Mouse (Mus musculus) brain, adult 2 months (tissue): ENCODE measurements around the gene Phc2.
"Not testable (repeated sequence)": the region's sequence is repeated elsewhere in the genome, so short reads cannot be mapped to it uniquely, and the experiment has no call there.

Experiments
- DNase-seq: peaks from one replicate; pipeline ENCODE4 v3.0.0; 2011; ENCODE audit warnings: low read depth, low spot score

Gene Phc2

DNA sequence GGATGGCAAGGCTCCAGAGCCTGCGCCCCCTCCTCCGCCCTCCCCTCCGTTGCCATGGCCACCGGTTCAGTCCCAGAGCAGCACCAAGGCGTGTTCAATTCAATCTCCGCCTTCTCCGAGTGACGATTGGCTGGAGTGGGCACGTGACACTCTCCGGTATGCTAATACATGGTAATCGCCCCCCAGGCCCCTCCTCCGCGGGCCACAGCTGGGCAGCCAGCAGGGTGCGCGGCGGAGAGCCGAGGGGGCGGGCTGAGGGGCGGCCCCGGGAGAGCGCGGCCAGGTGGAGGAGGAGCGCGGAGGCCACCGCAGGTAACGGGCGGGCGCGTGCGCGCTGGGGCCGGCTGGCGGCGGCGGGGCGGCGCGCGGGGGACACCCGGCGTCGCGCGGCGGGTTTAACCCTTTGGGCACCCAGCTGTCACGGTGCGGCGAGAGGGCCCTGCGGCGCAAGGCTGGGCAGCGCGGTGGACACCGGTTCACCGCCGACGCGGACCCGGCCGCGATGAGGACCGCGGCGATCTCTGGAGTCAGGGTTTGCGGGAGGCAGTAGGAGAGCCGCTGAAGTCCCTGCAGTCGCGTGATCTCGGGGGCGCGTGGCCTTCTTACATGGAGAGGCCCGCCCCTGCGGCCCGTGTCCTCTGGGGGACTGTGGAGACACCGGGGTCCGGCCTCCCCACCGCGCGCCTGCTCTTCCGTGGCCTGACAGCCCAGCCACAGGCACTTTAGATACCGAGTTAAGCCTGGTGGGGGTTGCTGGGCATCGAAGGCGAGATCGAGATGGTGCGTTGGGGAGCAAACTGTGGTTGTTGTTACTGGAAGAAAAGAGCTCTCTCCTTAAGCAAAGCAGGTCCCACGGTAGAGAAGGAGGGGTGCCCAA is at the start of gene Phc2:
Gene Phc2 (plus strand): TSS at position 198 of the 877 bp plus-strand sequence.
- DNase-seq: peak; percentile 99

DNA sequence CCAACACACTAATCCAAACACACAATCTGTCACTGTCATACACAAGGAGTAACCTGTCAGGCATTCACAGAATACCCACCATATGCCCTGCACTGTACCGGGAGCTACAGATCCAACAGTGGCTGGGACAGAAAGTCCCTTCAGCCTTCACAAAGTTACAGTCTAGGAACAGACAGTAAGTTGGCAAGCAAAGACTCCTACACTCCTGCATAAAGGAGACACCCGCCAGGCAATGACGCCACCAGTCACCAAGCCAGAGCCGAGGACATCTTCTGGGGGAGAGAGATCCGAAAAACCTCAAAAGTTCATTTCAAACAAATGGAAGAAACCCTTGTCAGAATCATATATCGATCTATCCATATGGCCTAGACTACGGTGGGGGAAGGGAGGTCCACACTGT is 47.9 kb upstream of the Phc2 start:
- peak; percentile 55 for DNase-seq

GRCm38 (mm10) chr4:128607661-128608060 is 46.8 kb upstream of the Phc2 start:
- peak; percentile 43 for DNase-seq

GRCm38 (mm10) chr4:128609276-128609924 is 45.1 kb upstream of the Phc2 start:
- peak; percentile 30 for DNase-seq

DNA sequence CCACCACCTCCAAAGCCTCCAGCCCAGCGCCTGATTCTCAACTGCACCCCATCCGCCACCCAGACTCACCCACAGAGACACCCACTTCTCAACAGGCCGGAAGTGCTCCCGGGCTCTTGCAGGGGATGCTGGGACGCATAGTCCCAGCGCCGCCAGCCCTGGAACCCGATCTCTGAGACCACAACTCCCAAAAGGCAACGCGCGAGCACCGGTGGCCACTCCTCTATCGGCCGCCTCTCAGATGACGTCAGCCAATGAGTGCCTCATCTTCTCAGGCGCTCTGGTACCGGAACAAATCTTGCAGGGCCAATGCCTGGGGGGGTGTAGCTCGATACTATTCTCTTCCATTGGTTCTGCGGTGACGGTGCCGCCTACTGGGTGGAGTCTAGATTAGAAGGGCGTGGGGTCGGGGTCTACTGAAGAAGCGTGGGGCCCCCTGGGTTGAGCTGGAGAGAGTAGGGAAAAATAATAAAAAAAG is 44.5 kb upstream of the Phc2 start, which contains the start of gene Zscan20:
Gene Zscan20 (minus strand): TSS at position 174 of the 478 bp plus-strand sequence.
- peak; percentile 100 for DNase-seq

- peak; percentile 9 for DNase-seq
These were observed 43.8 kb upstream of the Phc2 start for GRCm38 (mm10) chr4:128610706-128611105.

- not testable (repeated sequence) for DNase-seq
These were observed 42.8 kb upstream of the Phc2 start for GRCm38 (mm10) chr4:128611726-128612125.

DNA sequence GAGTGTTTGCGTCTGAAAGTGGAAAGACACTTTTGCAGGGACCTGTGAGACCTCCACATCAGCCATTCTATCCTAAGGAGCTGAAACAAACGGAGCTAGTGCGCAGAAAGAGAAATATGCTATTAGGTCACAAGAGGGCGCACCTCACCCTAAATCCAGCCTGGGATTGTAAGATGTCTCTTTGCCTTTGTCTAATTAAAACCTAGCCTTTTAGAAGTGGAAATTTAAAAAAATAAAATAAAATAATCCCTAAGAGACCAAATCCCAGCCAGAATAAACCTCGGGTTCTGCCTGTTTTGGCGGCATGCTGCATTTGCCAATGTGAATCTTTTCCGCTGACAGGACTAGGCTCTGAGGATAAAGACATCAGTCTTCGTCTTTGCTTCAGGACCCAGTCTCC is 41.2 kb upstream of the Phc2 start:
- DNase-seq: peak; percentile 89

- DNase-seq: no peak
These were observed 38.7 kb upstream of the Phc2 start for GRCm38 (mm10) chr4:128615761-128616160.

DNA sequence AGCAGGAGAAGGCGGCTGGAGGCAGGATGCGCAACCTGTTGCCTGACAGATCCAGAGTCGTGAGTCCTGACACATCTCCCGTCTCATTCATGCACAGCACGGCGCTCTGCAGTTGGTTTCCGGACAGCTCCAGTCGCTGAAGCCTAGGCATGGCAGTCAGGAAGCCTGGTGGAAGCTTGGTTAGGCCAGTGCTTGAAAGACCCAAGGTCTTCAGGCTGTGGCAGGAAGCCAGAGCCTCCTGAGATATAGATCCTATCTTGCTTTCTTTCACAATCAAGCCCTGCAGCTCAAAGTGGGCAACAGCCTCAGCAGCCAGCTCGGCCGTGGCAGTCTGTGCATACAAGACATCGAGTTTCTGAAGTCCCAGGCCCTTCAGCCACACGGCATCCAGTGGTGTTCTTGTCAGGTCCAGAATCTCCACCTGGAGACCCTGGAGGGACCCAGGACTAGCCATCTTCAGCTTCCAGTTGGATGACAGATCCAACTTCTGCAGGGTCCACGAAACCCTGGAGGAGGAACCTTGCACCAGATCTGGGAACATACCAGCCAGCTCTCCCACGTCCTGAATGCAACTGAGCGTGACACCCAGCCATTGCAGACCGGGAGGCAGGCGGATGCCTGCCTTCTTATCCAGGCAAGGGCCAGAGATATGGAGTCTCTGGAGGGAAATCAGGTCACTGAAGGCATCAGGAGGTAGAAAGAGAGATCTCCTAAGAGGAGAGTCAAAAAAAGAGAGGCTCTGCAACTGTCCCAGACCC is 37.0 kb upstream of the Phc2 start:
- DNase-seq: no peak

DNA sequence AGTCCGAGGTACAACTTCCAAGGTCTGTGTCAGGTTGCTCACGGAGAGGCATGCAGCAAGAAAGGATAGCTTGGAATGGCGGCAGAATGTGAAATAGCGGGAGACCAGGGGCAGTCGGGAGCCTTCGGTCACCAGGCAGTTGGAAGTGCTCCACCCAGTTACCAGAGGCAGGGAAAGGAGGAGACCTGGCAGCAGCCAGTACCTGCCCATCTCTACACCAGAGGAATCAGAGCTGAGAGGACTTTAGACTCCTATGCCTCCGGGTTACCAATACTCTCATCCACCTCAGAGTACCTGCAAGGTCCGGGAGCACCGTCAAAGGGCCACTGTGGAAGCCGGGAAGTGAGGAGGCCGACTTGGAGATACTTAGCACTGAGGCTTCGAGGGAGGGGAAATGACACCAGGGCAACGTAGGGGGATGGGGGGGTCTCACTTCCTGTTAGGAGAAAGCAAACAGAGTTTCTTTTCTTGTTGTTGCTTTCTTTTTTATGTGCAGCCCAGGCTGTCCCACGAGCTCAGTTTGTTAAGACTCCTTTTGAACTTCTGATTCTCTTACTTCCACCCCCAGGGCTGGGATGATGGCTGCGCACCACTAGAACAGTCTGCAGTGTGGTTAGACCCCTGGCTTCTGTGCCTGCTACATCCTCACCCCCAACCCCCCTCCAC is 36.1 kb upstream of the Phc2 start, which contains the start of gene Tlr12:
Gene Tlr12 (minus strand): TSS at position 374 of the 666 bp plus-strand sequence.
- no peak for DNase-seq

DNA sequence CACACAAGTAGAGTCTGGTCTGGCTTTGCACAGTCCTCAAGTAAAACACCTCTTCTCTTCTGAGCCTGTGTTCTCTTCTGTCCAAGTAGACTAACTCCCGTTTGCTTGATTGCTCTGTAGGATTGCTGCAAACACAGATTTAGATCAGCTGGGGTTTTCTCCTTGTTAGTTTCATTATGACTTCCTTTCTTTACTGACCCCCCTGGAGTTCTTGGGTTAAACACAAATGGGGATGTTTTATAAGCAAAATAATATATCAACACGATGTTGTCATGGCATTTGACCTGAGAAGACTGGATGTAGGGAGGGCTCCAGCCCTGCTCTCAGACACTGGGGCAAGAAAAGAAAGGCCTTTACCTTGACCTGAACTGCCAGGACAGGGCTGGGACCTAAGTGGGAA is 35.5 kb upstream of the Phc2 start:
- no peak for DNase-seq

DNA sequence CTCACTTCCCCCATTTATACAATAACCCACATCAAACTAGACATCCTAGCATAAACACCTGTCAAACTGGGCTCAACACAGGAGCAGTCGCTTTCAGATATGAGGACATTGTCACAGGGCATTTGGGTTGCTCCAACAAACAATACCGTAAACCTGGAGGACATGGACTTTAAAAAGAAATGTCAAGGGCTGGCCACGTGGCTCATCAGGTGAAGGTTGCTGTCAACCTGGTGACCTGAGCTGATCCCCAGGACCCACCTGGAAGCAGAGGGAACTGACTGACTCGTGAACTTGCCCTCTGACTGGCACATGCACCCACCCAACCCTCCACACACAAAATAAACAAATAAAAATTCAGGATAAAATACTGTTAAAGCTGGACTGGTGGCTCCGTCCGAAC is 33.9 kb upstream of the Phc2 start:
- DNase-seq: no peak

- no peak for DNase-seq
These were observed 33.4 kb upstream of the Phc2 start for GRCm38 (mm10) chr4:128621109-128621508.

DNA sequence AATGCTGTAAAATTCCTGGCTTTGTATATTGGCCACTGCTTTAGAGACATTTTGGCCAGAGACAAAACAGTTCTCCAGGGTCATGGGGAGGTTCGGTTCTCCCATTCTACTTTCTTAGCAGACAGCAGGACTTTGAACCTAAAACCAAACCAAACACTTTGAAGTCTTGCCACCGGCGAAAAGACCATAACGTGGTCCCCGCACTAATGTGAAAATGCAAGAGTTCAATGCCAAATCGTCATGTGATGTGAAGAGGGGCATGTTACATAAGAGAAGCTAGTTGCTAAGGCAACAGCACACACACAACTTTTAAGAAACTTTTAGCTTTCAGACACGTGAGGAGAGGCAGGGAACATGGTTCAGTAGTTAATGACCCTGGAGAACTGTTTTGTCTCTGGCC is 19.1 kb upstream of the Phc2 start:
- peak; percentile 60 for DNase-seq

DNA sequence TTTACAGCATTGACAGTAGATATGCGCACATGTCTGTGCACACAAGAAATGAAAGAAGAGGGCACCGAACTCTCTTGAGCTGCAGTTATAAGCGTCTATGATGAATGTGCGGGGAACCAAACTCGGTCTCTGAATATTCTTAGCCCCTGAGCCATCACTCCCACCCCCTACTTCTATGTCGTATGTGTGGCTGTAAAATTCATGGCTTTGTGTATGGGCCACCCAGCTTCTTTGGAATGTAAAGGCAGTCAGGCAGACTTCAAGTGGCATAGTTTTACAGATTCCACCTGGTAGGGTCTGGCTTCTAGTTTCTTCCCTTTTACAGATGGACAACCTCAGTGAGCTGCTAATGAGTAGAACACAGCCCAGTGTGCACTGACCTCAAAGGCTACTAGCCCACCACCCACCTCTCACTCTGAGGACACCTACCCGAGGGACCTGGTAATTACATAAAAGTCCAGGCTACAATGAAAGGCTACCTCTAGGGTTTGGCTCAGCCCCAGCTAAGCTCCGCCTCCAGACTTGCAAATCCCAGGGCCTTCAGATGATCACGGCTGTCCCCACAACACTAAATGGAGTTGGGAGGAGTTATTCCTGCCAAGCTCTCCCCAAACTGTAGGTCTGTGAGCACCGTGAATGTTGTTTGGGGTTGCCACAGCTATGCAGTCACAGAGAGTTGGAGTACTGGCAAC is 18.5 kb upstream of the Phc2 start:
- no peak for DNase-seq

DNA sequence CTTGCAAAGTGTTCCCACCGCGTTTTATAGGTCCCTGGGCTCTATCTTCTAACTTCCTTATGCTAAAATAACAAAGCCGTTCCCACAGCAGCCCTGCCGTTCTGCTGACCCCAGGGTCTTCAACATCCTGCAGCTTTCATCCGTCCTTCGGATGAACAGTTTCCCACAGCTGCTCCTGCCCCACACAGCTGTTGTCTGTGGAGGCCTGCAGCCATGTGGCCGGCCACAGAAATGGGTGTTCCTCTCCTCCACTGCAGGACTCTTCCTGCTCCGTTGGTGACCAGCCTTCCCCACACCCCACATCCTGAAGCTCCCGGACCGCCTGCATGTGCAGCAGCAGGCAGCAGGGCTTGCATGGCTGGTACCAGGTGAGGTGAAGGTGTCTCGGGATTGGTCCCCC is 17.3 kb upstream of the Phc2 start:
- no peak for DNase-seq

- DNase-seq: no peak
These were observed 16.1 kb upstream of the Phc2 start for GRCm38 (mm10) chr4:128638265-128638923.

DNA sequence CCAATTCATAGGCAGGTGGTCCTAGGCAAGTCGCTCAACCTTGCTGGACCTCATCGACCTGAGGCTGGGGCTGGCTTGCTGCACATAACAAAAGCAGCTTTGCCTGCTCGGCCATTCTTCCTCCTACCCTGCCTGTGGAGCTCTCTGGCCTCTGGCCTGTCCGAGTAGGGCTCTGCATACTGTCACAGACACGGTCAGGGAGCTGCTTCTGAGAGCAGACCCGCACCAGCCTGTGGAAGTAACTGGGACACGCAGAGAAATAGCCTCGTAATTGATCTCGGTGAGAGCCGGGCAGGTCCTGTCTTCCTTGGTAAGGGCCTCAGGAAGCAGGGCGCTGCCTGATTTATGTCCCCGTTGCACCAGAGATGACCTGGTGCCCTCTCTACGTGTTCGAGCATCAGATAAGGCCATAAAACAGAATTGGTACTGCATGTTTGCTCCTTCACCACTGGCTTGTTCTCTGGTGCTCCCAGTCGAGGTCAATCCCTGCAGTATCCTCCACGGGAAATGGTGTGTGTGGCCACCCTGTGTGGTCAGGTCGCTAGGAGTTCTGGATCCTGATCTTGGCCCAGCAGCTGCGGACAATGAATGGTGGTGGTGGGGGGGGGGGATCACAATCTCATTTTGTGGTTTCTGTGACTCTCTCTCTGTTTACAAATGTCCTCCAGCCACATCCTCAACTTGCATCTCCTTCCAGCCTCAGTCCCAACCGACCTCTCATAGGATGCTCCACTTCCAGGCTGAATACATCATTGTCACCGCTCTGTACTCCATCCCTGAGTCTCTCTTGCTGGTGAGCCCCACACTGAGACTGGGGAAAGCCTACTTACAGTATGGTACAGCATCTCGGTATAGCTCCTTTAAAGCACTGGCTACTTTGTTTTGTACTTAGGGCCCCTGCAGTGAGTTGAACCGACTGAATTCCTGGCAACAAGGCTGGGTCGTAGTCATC is 12.5 kb upstream of the Phc2 start:
- no peak for DNase-seq
